Mouse (Mus musculus): ENCODE data around the gene Arl3. TPM values are rescaled to one million over a fixed set of nuclear protein-coding genes. Genes with fewer than 3 reads are reported as not detected.

The Arl3 gene
- polyA plus RNA-seq, 1 experiment from 2014 or later, result 25.4 TPM

DNA sequence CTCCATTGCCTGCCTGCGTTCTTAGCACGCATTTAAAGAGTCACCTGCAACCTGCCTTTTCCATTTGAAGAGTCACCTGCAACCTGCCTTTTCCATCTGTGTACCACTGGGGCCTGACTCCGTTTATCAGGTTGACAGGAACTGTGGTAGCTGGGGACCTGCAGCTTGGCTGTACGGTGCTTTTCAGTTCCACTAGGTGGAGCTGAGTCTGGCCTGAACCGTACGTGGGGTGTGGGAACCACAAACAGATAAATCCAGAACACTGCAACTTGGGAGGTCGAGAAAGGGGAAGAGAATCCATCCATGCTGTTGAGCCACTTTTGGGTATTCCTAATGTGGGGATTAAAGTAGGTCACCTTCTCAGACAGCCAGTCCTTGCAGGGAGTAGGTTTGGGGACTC, 34.4 kb upstream of the Arl3 start:
- no peak overlapping the region for H3K27ac ChIP-seq (replicated peaks)
- WGBS (ENCODE audit: insufficient replicate concordance), result 29% methylated on average over 7 of the region's 7 CpGs
- H3K4me3 ChIP-seq (replicated peaks), result no peak overlapping the region
- H3K9me3 ChIP-seq (replicated peaks), result no peaks in the 10 kb centered on the region
- H3K4me2 ChIP-seq, result no peak overlapping the region
- peaks cover 33% of the 10 kb centered on the region for H3K36me3 ChIP-seq (replicated peaks)
- no peak overlapping the region for H3K9ac ChIP-seq
- no peaks in the 10 kb centered on the region for H3K27me3 ChIP-seq
- ATAC-seq (ENCODE audit: insufficient read depth), result no peak; the same call in 1 of the 2 replicates
- H3K4me1 ChIP-seq (replicated peaks), result peaks cover 48% of the 10 kb centered on the region

DNA sequence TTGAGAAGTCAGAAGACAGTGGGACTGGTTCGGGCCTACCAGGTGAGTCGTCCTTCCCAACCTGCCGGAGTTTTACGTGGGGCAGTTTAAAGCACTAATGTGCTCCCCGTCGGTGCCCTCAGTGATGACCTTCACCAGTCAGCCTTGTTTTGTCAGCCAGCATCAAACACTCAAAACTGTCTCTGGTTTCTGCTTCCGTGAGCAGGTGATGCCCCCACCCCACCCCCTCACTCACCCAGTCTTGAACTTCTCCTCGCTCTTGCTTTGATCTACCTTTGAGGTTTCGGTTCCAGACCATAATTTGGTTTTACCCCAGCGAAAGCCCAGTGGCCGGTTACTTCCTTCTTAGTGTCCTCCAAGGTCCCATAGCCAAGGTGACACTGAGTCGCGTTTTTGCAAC, 33.7 kb upstream of the Arl3 start:
- WGBS (ENCODE audit: insufficient replicate concordance), result 74% methylated on average over 13 of the region's 13 CpGs
- no peak overlapping the region for H3K9ac ChIP-seq
- no peak overlapping the region for H3K4me2 ChIP-seq
- H3K27ac ChIP-seq (replicated peaks), result no peak overlapping the region
- H3K4me3 ChIP-seq (replicated peaks), result no peak overlapping the region
- no peaks in the 10 kb centered on the region for H3K27me3 ChIP-seq
- no peak for ATAC-seq (ENCODE audit: insufficient read depth)
- H3K4me1 ChIP-seq (replicated peaks), result peaks cover 50% of the 10 kb centered on the region
- no peaks in the 10 kb centered on the region for H3K9me3 ChIP-seq (replicated peaks)
- H3K36me3 ChIP-seq (replicated peaks), result peaks cover 33% of the 10 kb centered on the region

DNA sequence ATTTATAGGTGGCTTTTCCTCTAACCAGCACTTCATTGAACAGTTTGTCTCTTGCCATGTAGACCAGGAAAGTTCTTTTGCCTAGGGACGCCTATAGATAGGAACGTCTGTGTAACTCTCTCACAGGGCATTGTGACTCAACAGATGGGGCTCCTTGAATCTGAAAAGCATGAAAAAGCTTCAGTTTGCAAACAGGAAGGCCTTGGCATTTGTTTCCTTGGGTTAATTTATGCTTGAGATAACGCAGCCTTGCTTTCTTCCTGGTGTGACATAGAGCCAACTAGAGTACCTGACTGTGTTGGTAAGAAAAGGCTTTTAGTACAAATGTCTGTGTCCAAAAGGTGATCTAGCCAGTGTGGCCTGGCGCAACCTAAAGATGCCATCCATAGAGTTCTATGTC, 29.4 kb upstream of the Arl3 start:
- H3K9me3 ChIP-seq (replicated peaks), result no peaks in the 10 kb centered on the region
- no peaks in the 10 kb centered on the region for H3K27me3 ChIP-seq
- peaks cover 59% of the 10 kb centered on the region for H3K4me1 ChIP-seq (replicated peaks)
- WGBS (ENCODE audit: insufficient replicate concordance), result 53% methylated on average over 4 of the region's 4 CpGs
- peaks cover 20% of the 10 kb centered on the region for H3K36me3 ChIP-seq (replicated peaks)
- H3K9ac ChIP-seq, result no peak overlapping the region
- no peak for ATAC-seq (ENCODE audit: insufficient read depth)
- H3K27ac ChIP-seq (replicated peaks), result peak overlapping the region; percentile 62; the same call in 1 of the 2 replicates
- H3K4me3 ChIP-seq (replicated peaks), result no peak overlapping the region
- H3K4me2 ChIP-seq, result no peak overlapping the region

DNA sequence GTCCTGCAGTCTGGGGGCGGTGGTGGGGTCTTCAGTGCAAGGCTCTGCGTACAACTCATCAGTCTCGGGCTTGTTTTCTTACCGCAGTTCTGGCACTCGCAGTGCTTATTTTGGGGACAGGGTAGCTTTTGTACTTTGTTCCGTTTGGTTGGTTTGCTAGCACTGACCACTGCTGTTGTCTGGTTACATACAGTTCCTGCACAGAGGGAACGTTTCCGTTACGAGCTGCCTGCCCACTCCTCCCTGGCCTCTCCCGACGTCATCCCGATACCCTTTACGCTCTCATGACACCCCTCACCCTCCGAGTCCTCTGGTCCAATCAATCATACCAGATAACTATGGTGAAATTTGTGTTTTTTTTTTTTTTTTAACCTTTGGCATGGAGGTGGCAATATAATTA, 28.5 kb upstream of the Arl3 start:
- WGBS (ENCODE audit: insufficient replicate concordance), result 45% methylated on average over 14 of the region's 14 CpGs
- Histone ChIP-seq H3K4me1 (replicated peaks) (peaks cover 50% of the 10 kb centered on the region), H3K27ac (replicated peaks) (peak overlapping the region; percentile 62), H3K9me3 (replicated peaks) (no peaks in the 10 kb centered on the region), H3K4me2 (peak overlapping the region; percentile 89), H3K36me3 (replicated peaks) (peaks cover 13% of the 10 kb centered on the region; the same call in 1 of the 2 replicates), H3K27me3 (no peaks in the 10 kb centered on the region), H3K4me3 (replicated peaks) (no peak overlapping the region), H3K9ac (no peak overlapping the region)
- ATAC-seq (ENCODE audit: insufficient read depth), result no peak

DNA sequence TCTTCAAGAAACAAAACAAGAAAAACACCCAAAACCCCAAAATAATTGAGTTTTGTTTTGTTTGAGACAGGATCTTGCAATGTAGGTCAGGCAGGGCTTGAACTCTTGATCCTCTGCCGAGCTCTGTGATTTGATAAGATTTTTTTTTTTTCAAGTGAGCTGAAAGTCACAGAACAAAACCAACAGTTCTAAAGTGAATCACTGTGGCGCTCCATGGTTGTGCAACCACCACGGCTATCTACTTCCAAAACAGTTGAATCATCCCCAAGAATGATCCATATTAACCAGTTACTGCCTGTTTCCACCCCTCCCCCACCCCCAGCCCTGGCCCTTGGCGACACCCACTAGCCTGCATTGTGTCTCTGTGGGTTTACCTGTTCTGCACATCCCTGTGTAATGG, 27.4 kb upstream of the Arl3 start:
- peaks cover 46% of the 10 kb centered on the region for H3K4me1 ChIP-seq (replicated peaks)
- peak overlapping the region; percentile 89 for H3K4me2 ChIP-seq
- no peak for ATAC-seq (ENCODE audit: insufficient read depth)
- H3K27ac ChIP-seq (replicated peaks), result peak overlapping the region; percentile 77
- H3K27me3 ChIP-seq, result no peaks in the 10 kb centered on the region
- no peaks in the 10 kb centered on the region for H3K9me3 ChIP-seq (replicated peaks)
- WGBS (ENCODE audit: insufficient replicate concordance), result 50% methylated on average over 4 of the region's 4 CpGs
- H3K9ac ChIP-seq, result no peak overlapping the region
- peak overlapping the region; percentile 85; the same call in 1 of the 2 replicates for H3K4me3 ChIP-seq (replicated peaks)
- peaks cover 11% of the 10 kb centered on the region; the same call in 1 of the 2 replicates for H3K36me3 ChIP-seq (replicated peaks)

DNA sequence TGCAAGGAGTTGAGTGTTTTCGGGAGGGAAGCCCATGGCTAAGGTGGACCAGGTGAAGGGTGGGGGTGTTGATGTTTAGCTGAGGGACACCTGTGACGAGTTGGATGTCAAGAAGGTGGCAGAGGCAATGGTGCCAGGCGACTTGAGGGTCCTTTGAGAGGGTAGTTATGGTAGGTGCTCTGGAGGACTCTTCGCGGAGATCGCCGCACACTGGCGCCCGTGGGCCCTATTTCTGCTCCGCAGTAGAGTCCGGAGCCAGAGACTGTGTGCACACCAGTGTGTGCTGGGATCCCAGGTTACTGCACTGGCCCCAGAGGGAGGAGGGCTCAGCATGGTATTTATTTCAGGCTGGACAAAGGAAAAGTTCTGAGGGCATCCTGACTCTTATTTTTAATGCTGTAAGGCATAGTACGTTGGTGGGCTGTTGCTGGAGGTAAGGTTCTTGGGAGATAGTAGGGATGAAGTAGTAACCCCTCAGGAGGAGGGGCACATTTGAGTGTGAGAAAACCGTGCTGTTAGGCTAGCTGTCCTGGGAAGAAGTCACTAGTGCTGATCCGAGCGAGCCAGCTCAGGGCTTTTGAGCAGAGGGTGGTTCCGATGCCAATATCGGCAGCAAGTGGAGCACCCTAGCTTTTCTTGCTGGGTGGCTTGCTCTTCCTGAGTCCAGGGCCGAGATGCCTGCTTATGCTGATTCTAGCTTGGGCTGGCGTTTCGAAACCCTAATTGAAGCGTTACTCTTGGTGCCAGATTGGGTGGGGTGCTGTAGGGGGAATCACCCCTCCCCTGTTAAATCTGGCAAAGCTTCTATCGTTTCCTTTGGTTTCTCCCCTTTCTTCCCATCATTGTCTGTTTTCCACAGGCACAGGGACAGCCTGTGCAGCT, 26.6 kb upstream of the Arl3 start:
- ATAC-seq (ENCODE audit: insufficient read depth), result 0 out of 2 replicates have a peak, but pooled peaks have one; percentile 6

DNA sequence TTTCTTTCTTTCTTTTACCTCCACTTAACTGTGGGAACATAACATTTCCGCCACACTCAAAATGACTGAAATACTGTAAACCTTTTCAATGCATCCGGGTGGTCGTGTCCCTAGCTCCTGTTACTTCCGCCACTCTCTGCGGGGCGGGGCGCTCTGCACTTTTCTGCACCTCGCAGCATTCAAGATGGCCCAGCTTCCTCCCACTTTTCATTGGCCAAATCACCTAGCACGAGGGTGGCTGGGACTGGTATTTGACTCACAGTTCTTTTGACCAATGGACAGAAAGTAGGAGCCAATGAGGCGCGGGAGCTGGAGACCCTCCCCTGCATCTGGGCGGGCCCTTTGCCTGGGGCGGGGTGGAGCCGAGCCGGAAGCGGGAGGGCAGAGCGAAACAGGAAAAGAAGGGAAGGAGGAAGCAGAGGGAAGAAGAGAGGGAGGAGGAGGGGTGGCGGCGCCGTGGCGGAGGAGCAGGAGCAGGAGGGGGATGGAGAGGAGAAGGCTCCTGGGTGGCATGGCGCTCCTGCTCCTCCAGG, 25.8 kb upstream of the Arl3 start, which contains the start of gene Wbp1l:
Gene Wbp1l, plus strand, starts transcription at position 365 of the 533 bp plus-strand sequence.
- Histone ChIP-seq H3K4me3 (replicated peaks) (peak within 1 kb of the TSS; percentile 85), H3K4me1 (replicated peaks) (peaks cover 46% of the 10 kb centered on the region), H3K36me3 (replicated peaks) (peaks cover 18% of the 10 kb centered on the region), H3K27me3 (no peaks in the 10 kb centered on the region), H3K27ac (replicated peaks) (peak within 1 kb of the TSS; percentile 77), H3K4me2 (peak within 1 kb of the TSS; percentile 89), H3K9ac (peak within 1 kb of the TSS; percentile 85), H3K9me3 (replicated peaks) (no peaks in the 10 kb centered on the region)
- ATAC-seq (ENCODE audit: insufficient read depth), result peak; percentile 99
- under 1% methylated on average over 22 of the region's 22 CpGs for WGBS (ENCODE audit: insufficient replicate concordance)

More for the DNA sequence above, 26.6 kb upstream of the Arl3 start:
- Histone ChIP-seq H3K27ac (replicated peaks) (peak overlapping the region; percentile 77), H3K4me3 (replicated peaks) (peak overlapping the region; percentile 85), H3K4me2 (peak overlapping the region; percentile 89), H3K9ac (peak overlapping the region; percentile 85), H3K36me3 (replicated peaks) (peaks cover 15% of the 10 kb centered on the region), H3K4me1 (replicated peaks) (peaks cover 46% of the 10 kb centered on the region), H3K27me3 (no peaks in the 10 kb centered on the region), H3K9me3 (replicated peaks) (no peaks in the 10 kb centered on the region)
- WGBS (ENCODE audit: insufficient replicate concordance), result 10% methylated on average over 22 of the region's 22 CpGs

DNA sequence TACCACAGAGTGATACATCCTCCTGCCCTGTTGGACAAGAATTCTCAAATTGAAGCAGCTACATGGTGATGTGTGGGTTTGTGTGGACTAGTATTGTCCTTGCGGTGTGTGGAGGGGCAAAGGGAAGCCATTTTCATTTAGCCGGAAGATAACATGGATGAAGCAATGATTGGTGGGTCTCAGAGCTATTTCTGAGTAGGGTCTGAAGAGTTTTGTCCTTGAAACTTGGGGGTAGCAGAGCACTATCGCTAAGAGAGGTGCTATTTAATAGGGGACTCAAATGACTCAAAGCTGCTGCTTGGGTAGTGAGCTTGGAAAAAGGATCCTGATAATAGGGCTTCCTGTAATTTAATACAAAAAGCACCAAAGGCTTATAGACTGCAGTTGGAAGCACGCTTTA, 25.2 kb upstream of the Arl3 start:
- H3K4me3 ChIP-seq (replicated peaks), result peak overlapping the region; percentile 85
- no peak overlapping the region; the same call in 1 of the 2 replicates for H3K27ac ChIP-seq (replicated peaks)
- ATAC-seq (ENCODE audit: insufficient read depth), result no peak
- peak overlapping the region; percentile 89 for H3K4me2 ChIP-seq
- H3K36me3 ChIP-seq (replicated peaks), result peaks cover 24% of the 10 kb centered on the region
- H3K9me3 ChIP-seq (replicated peaks), result no peaks in the 10 kb centered on the region
- H3K27me3 ChIP-seq, result no peaks in the 10 kb centered on the region
- H3K4me1 ChIP-seq (replicated peaks), result peaks cover 46% of the 10 kb centered on the region
- H3K9ac ChIP-seq, result no peak overlapping the region
- WGBS (ENCODE audit: insufficient replicate concordance), result 72% methylated on average over 4 of the region's 4 CpGs

DNA sequence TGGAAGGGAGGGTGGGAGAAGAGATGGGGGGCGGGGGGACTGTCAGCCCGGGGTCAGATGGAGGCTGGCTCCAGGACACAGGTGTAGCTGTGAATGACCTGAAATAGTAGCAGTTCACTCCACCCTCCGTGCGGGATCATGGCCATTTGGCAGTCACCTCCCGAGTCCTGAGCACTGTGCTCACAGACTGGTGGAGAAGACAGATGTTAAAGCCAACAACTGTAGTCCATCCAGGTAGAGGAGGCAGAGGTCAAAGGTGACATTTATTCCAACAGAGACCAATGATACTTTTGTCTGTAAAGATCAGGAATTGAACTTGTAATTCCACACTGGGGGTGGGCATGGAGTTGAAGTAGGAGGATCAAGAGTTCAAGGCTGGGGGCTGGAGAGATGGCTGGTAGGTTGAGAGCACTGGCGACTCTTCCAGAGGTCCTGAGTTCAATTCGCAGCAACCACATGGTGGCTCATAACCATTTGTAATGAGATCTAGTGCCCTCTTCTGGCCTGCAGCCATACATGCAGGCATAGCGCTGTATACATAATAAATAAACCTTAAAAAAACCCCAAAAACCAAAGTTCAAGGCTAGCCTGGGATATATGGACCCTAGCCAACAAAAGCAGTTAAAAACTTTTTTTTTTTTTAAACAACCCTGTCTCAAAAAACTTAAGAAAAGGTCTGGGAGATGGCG, 19.9 kb upstream of the Arl3 start:
- no peak for ATAC-seq (ENCODE audit: insufficient read depth)
- no peak overlapping the region for H3K9ac ChIP-seq
- peaks cover 46% of the 10 kb centered on the region for H3K36me3 ChIP-seq (replicated peaks)
- no peak overlapping the region for H3K4me2 ChIP-seq
- no peak overlapping the region for H3K27ac ChIP-seq (replicated peaks)
- H3K27me3 ChIP-seq, result no peaks in the 10 kb centered on the region
- H3K4me3 ChIP-seq (replicated peaks), result no peak overlapping the region
- H3K9me3 ChIP-seq (replicated peaks), result no peaks in the 10 kb centered on the region
- peaks cover 2% of the 10 kb centered on the region; the same call in 1 of the 2 replicates for H3K4me1 ChIP-seq (replicated peaks)
- WGBS (ENCODE audit: insufficient replicate concordance), result 75% methylated on average over 9 of the region's 9 CpGs

DNA sequence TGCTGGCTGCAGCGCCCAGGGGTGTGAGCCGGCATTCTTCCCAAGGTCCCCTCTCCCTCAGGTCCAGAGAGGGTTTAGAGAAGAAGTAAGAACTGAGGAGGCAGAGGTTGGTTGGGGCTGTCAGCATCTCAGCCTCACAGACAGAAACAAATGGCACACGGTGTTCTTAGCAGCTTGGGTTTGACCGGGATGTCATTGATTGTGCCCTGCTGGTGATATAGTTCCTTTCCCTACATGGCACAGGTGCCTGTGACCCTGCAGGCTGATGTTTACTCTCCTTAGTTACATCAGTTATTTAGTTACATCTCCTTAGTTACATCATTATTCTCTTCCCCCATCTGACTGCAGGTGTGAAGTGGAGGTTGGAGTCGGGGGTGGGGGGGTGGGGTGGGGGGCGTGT, 18.6 kb upstream of the Arl3 start:
- peaks cover 45% of the 10 kb centered on the region for H3K36me3 ChIP-seq (replicated peaks)
- WGBS (ENCODE audit: insufficient replicate concordance), result 79% methylated on average over 6 of the region's 6 CpGs
- ATAC-seq (ENCODE audit: insufficient read depth), result no peak
- H3K4me2 ChIP-seq, result no peak overlapping the region
- no peaks in the 10 kb centered on the region for H3K4me1 ChIP-seq (replicated peaks)
- H3K9me3 ChIP-seq (replicated peaks), result no peaks in the 10 kb centered on the region
- H3K9ac ChIP-seq, result no peak overlapping the region
- H3K27ac ChIP-seq (replicated peaks), result no peak overlapping the region
- H3K27me3 ChIP-seq, result no peaks in the 10 kb centered on the region
- no peak overlapping the region for H3K4me3 ChIP-seq (replicated peaks)
